Mouse (Mus musculus) midbrain, embryonic 13.5 days (tissue): ENCODE data around the gene Mcam. TPM values are rescaled to one million over a fixed set of nuclear protein-coding genes. Genes with fewer than 3 reads are reported as not detected.

Experiments used
- ATAC-seq: fragments of 200-750 bp; cut with Nextera tagmentation; 2 replicates; pipeline ENCODE4 v1.8.0; 2017; ENCODE audit warnings: mild to moderate bottlenecking, moderate TSS enrichment, moderate library complexity
- H3K27ac ChIP-seq: fragments of 300-500 bp; sonication (generic); 2 replicates; pipeline ENCODE4 v1.5.1; 2015; ENCODE audit warnings: inconsistent platforms, mild to moderate bottlenecking, moderate library complexity
- H3K27me3 ChIP-seq: fragments of 300-500 bp; sonication (generic); 2 replicates; pipeline ENCODE4 v1.6.1; 2015; ENCODE audit warnings: mild to moderate bottlenecking, inconsistent platforms
- H3K36me3 ChIP-seq: fragments of 300-500 bp; sonication (generic); 2 replicates; pipeline ENCODE4 v1.6.1; 2015; ENCODE audit warnings: mild to moderate bottlenecking, inconsistent platforms
- H3K4me1 ChIP-seq: fragments of 300-500 bp; sonication (generic); replicated peaks from 2 replicates; pipeline ENCODE4 v1.6.1; 2015; ENCODE audit warnings: inconsistent platforms
- H3K4me2 ChIP-seq: fragments of 300-500 bp; sonication (generic); replicated peaks from 2 replicates; pipeline ENCODE4 v1.6.1; 2015; ENCODE audit warnings: moderate library complexity, mild to moderate bottlenecking, inconsistent platforms
- H3K4me3 ChIP-seq: fragments of 300-500 bp; sonication (generic); replicated peaks from 2 replicates; pipeline ENCODE4 v1.5.1; 2015; ENCODE audit warnings: mild to moderate bottlenecking, inconsistent platforms
- H3K9ac ChIP-seq: fragments of 300-500 bp; sonication (generic); replicated peaks from 2 replicates; pipeline ENCODE4 v1.6.1; 2015; ENCODE audit warnings: mild to moderate bottlenecking, inconsistent platforms
- H3K9me3 ChIP-seq: fragments of 300-500 bp; sonication (generic); 2 replicates; pipeline ENCODE4 v1.6.1; 2016; ENCODE audit warnings: mild to moderate bottlenecking, inconsistent platforms
- WGBS: fragments of 180-500 bp; shearing (Covaris S2); methylation state at CpG from one replicate; pipeline ENCODE4 v1.1.7; 2015; 5-methylcytosine and 5-hydroxymethylcytosine counted together
- polyA plus RNA-seq: library from polyadenylated mRNA; unstranded; fragments of >200 nt; fragmentation: Nextera tagmentation; extraction: Ambion mirVana; gene quantifications from 2 replicates; pipeline ENCODE4 v1.2.1, GENCODE M21; 2015

The Mcam gene
- polyA plus RNA-seq, 1 experiment from 2014 or later, result 13.7 TPM

- H3K9me3 ChIP-seq, result no peaks in the 10 kb centered on the region
- no peaks in the 10 kb centered on the region for H3K27me3 ChIP-seq
- H3K27ac ChIP-seq, result no peak overlapping the region
- H3K4me3 ChIP-seq, result no peak overlapping the region
- no peak overlapping the region for H3K9ac ChIP-seq
- H3K36me3 ChIP-seq, result peaks cover 65% of the 10 kb centered on the region
- H3K4me1 ChIP-seq, result no peaks in the 10 kb centered on the region
- no peak overlapping the region for H3K4me2 ChIP-seq
- no peak for ATAC-seq
These were observed 10.4 kb downstream of the Mcam start for GRCm38 (mm10) chr9:44144718-44145060.

- Histone ChIP-seq H3K27ac (no peak overlapping the region), H3K4me1 (no peaks in the 10 kb centered on the region), H3K27me3 (no peaks in the 10 kb centered on the region), H3K4me2 (no peak overlapping the region), H3K9me3 (no peaks in the 10 kb centered on the region), H3K4me3 (no peak overlapping the region), H3K36me3 (peaks cover 75% of the 10 kb centered on the region), H3K9ac (no peak overlapping the region)
- WGBS, result 61% methylated on average over 3 of the region's 3 CpGs
- no peak for ATAC-seq
These were observed 13.0 kb downstream of the Mcam start for GRCm38 (mm10) chr9:44147290-44147689.

GRCm38 (mm10) chr9:44159886-44160285 is 25.6 kb downstream of the Mcam start:
- H3K9ac ChIP-seq, result no peak overlapping the region
- no peak overlapping the region for H3K4me3 ChIP-seq
- WGBS, result 90% methylated on average over 3 of the region's 3 CpGs
- peaks cover 71% of the 10 kb centered on the region for H3K36me3 ChIP-seq
- no peaks in the 10 kb centered on the region for H3K9me3 ChIP-seq
- no peaks in the 10 kb centered on the region for H3K4me1 ChIP-seq
- no peaks in the 10 kb centered on the region for H3K27me3 ChIP-seq
- no peak for ATAC-seq
- no peak overlapping the region for H3K27ac ChIP-seq
- no peak overlapping the region for H3K4me2 ChIP-seq

GRCm38 (mm10) chr9:44168931-44169330 is 34.7 kb downstream of the Mcam start:
- Histone ChIP-seq H3K4me3 (no peak overlapping the region), H3K4me1 (no peaks in the 10 kb centered on the region), H3K9me3 (no peaks in the 10 kb centered on the region), H3K27me3 (no peaks in the 10 kb centered on the region), H3K9ac (no peak overlapping the region), H3K36me3 (peaks cover 60% of the 10 kb centered on the region), H3K27ac (no peak overlapping the region), H3K4me2 (no peak overlapping the region)
- no peak for ATAC-seq
- WGBS, result 93% methylated on average over 5 of the region's 5 CpGs

GRCm38 (mm10) chr9:44170691-44171151 is 36.5 kb downstream of the Mcam start:
- no peak for ATAC-seq
- H3K9ac ChIP-seq, result no peak overlapping the region
- 87% methylated on average over 3 of the region's 3 CpGs for WGBS
- H3K36me3 ChIP-seq, result peaks cover 46% of the 10 kb centered on the region
- H3K27me3 ChIP-seq, result no peaks in the 10 kb centered on the region
- no peak overlapping the region for H3K4me2 ChIP-seq
- no peak overlapping the region for H3K4me3 ChIP-seq
- H3K4me1 ChIP-seq, result no peaks in the 10 kb centered on the region
- no peaks in the 10 kb centered on the region for H3K9me3 ChIP-seq
- no peak overlapping the region for H3K27ac ChIP-seq

GRCm38 (mm10) chr9:44175556-44175955 is 41.3 kb downstream of the Mcam start:
- WGBS, result 82% methylated on average over 6 of the region's 6 CpGs
- H3K36me3 ChIP-seq, result peaks cover 35% of the 10 kb centered on the region
- H3K27me3 ChIP-seq, result no peaks in the 10 kb centered on the region
- H3K9me3 ChIP-seq, result no peaks in the 10 kb centered on the region; the same call in 1 of the 2 replicates
- no peak overlapping the region for H3K27ac ChIP-seq
- no peak overlapping the region for H3K9ac ChIP-seq
- no peak overlapping the region for H3K4me3 ChIP-seq
- H3K4me2 ChIP-seq, result no peak overlapping the region
- no peak for ATAC-seq
- no peaks in the 10 kb centered on the region for H3K4me1 ChIP-seq

- Histone ChIP-seq H3K27ac (no peak overlapping the region), H3K4me1 (no peaks in the 10 kb centered on the region), H3K4me3 (no peak overlapping the region), H3K27me3 (no peaks in the 10 kb centered on the region), H3K4me2 (no peak overlapping the region), H3K9me3 (no peaks in the 10 kb centered on the region; the same call in 1 of the 2 replicates), H3K9ac (no peak overlapping the region), H3K36me3 (peaks cover 31% of the 10 kb centered on the region)
- no peak for ATAC-seq
- 90% methylated on average over 1 of the region's 1 CpGs for WGBS
These were observed 41.7 kb downstream of the Mcam start for GRCm38 (mm10) chr9:44175957-44176356.

- H3K9me3 ChIP-seq, result no peaks in the 10 kb centered on the region; the same call in 1 of the 2 replicates
- no peak overlapping the region for H3K4me3 ChIP-seq
- 95% methylated on average over 2 of the region's 2 CpGs for WGBS
- no peak overlapping the region for H3K4me2 ChIP-seq
- no peak for ATAC-seq
- no peaks in the 10 kb centered on the region for H3K27me3 ChIP-seq
- H3K4me1 ChIP-seq, result no peaks in the 10 kb centered on the region
- no peak overlapping the region for H3K27ac ChIP-seq
- H3K36me3 ChIP-seq, result peaks cover 17% of the 10 kb centered on the region
- no peak overlapping the region for H3K9ac ChIP-seq
These were observed 43.1 kb downstream of the Mcam start for GRCm38 (mm10) chr9:44177405-44177804.

GRCm38 (mm10) chr9:44178389-44178788 is 44.1 kb downstream of the Mcam start:
- Histone ChIP-seq H3K27ac (no peak overlapping the region), H3K9ac (no peak overlapping the region), H3K9me3 (no peaks in the 10 kb centered on the region; the same call in 1 of the 2 replicates), H3K4me2 (no peak overlapping the region), H3K36me3 (peaks cover 9% of the 10 kb centered on the region; the same call in 1 of the 2 replicates), H3K4me3 (no peak overlapping the region), H3K27me3 (no peaks in the 10 kb centered on the region), H3K4me1 (no peaks in the 10 kb centered on the region)
- no peak for ATAC-seq
- WGBS, result 90% methylated on average over 14 of the region's 14 CpGs

GRCm38 (mm10) chr9:44178811-44179210 is 44.5 kb downstream of the Mcam start:
- Histone ChIP-seq H3K36me3 (peaks cover 9% of the 10 kb centered on the region; the same call in 1 of the 2 replicates), H3K9me3 (no peaks in the 10 kb centered on the region; the same call in 1 of the 2 replicates), H3K4me1 (no peaks in the 10 kb centered on the region), H3K4me3 (no peak overlapping the region), H3K27me3 (no peaks in the 10 kb centered on the region), H3K27ac (no peak overlapping the region), H3K4me2 (no peak overlapping the region), H3K9ac (no peak overlapping the region)
- 97% methylated on average over 12 of the region's 12 CpGs for WGBS
- no peak for ATAC-seq

GRCm38 (mm10) chr9:44181537-44181936 is 47.3 kb downstream of the Mcam start:
- 88% methylated on average over 5 of the region's 5 CpGs for WGBS
- no peaks in the 10 kb centered on the region for H3K27me3 ChIP-seq
- ATAC-seq, result no peak
- H3K9me3 ChIP-seq, result no peaks in the 10 kb centered on the region; the same call in 1 of the 2 replicates
- 0 out of 2 replicates have a peak, but pooled peaks cover 4% of the 10 kb centered on the region for H3K4me1 ChIP-seq
- H3K36me3 ChIP-seq, result peaks cover 9% of the 10 kb centered on the region; the same call in 1 of the 2 replicates
- H3K27ac ChIP-seq, result no peak overlapping the region
- no peak overlapping the region for H3K4me3 ChIP-seq
- no peak overlapping the region for H3K4me2 ChIP-seq
- no peak overlapping the region for H3K9ac ChIP-seq

- Histone ChIP-seq H3K27me3 (no peaks in the 10 kb centered on the region), H3K4me3 (no peak overlapping the region), H3K36me3 (peaks cover 9% of the 10 kb centered on the region; the same call in 1 of the 2 replicates), H3K9me3 (no peaks in the 10 kb centered on the region; the same call in 1 of the 2 replicates), H3K9ac (no peak overlapping the region), H3K27ac (no peak overlapping the region), H3K4me1 (0 out of 2 replicates have a peak, but pooled peaks cover 4% of the 10 kb centered on the region), H3K4me2 (no peak overlapping the region)
- ATAC-seq, result no peak
- WGBS, result 93% methylated on average over 3 of the region's 3 CpGs
These were observed 48.0 kb downstream of the Mcam start for GRCm38 (mm10) chr9:44182260-44182659.

- WGBS, result 67% methylated on average over 12 of the region's 12 CpGs
- no peak overlapping the region for H3K27ac ChIP-seq
- H3K4me2 ChIP-seq, result no peak overlapping the region
These were observed 54.0 kb downstream of the Mcam start for GRCm38 (mm10) chr9:44188223-44188622.

More at GRCm38 (mm10) chr9:44188223-44188622, 54.0 kb downstream of the Mcam start:
- H3K36me3 ChIP-seq, result no peaks in the 10 kb centered on the region
- ATAC-seq, result no peak
- peaks cover 9% of the 10 kb centered on the region; the same call in 1 of the 2 replicates for H3K4me1 ChIP-seq
- no peaks in the 10 kb centered on the region for H3K27me3 ChIP-seq
- no peak overlapping the region for H3K4me3 ChIP-seq
- no peak overlapping the region for H3K9ac ChIP-seq
- no peaks in the 10 kb centered on the region for H3K9me3 ChIP-seq
